Mouse (Mus musculus): ENCODE results near the gene Ppp5c.

Ppp5c gene

DNA sequence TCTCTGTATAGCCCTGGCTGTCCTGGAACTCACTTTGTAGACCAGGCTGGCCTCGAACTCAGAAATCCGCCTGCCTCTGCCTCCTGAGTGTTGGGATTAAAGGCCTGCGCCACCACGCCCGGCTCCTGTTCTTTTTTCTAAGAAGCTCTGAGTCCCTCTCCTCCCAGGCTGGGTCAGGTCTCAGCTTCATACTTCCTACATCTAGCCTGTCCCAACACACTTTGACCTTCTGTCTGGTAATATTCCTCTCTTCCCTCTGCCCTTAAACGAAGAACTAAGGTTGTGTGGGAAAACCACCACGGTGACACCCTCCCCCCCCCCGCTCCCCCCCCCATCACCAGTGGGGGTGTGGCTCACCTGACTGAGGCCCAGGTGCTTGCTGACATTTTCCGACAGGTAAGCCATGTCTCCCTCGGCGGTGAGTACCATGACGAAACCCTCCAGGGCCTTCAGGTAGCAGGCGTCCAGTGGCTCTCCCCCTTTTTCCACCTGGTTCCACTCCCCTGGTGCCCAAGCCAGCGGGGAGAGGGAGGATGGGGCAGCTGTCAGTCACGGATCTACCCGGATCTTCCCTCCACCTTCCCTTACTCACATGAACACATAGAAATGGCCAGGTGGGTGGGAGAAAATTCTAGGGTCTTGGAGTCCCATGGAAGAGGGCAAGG is 26.7 kb upstream of the Ppp5c start:
- no peak for DNase-seq (ENCODE audit: low spot score)

DNA sequence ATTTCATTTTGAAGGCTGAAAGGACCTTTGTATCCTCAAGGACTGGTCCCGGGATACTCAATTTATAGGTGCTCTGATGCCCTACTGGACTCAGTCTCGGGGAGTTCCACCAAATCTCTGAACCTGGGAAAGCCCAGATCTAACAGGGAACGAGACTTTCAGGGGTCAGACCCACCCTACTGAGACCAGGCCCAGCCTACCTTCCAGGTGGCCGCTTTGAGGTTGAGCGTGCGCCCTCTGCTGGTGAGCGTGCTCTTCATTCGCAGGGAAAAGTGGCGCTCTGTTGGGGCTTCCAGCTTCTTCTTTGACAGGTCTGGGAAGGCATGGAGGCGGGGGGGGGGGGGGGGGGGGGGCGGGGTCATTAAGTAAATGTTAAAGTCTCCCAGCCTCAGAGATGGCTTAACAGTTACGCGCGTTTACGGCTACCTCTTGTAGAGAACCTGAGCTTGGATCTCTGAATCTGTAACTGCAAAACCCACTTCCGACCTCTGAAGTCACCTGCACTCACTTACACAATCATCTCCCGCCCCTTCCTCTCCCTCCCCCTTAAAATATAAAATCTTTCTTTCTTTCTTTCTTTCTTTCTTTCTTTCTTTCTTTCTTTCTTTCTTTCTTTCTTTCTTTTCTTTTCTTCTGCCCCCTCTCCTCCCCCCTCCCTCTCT is 23.3 kb upstream of the Ppp5c start:
- DNase-seq (ENCODE audit: low spot score): peak; percentile 75

DNA sequence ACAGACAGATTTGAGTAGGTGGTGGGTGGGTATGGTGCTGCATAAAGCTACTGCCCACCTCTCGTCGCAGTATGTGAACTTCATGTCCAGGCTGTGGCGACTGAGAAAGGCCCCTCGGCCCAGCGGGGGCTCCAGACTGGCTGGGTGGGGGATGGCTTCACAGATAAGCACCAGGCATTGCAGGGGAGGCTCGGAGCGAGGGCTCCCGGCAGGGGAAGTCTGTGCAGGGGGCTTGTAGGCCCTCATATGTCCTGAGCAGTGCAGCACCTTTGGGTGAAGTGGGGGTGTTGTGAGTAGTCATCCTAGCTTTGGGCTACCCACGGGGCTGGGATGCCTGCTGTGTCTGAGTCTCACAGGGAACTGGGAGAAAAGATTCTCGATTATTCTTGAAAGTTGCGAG is 22.8 kb upstream of the Ppp5c start:
- DNase-seq (ENCODE audit: low spot score): no peak

DNA sequence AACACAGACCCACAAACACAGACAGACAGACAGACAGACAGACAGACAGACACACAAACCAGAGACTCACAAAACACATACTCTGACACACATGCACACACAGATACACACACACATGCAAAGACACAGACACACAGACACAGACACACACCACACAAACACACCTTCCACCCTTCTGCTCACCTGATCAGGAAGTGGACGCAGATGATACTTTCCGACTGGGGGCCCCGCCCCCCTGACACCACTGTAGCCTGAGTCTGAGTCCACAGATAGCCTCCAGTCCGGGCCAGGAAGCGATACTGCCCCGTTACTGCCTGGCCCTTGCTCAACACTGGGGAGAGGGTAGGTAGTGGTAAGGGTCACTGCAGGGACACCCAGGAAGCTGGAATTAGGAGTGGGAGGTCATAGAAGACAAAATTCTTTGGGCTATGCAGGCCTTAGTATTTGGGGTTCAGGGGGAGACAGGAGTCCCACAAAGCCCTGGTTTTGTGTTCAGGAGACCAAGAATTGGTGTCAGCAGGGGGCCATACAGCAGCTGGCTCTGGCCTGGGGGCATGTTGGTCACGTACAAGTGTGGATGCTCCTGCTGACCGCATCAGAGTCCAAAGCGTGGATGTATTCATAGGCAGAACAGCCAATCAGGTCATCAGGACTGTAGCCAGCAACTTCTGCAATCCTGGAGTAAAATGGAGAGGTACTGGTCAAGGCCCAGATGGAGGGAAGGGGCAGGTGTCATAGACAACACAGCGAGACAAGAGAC is 20.9 kb upstream of the Ppp5c start:
- DNase-seq (ENCODE audit: low spot score): no peak

DNA sequence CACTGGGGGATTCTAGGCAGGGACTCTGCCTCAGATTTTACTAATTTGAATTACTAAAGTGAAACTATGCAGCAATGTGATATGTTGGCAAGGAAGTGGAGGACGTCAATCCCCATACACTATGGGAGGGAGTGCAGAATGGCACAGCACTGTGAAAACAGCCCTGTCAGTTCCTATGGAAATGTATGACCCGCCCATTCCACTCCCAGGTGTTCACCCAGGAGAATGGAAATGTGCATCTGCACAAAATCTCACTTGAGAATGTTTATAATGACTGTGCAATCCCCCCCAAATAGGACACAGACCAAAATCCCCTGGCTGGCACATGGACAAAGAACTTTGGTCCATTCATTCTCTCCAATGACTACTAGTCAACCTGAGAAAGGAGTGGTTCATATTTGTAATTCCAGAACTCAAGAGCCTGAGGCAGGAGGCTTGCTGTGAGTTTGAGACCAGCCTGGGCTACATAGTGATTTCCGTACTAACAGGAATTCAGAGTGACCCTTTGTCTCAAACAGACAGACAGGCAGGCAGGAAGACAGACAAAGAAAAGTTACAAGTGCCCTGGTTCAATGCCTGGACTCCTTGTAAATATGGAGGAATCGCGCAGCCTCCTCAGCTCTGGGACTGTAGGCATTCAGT is 19.4 kb upstream of the Ppp5c start:
- DNase-seq (ENCODE audit: low spot score): no peak

DNA sequence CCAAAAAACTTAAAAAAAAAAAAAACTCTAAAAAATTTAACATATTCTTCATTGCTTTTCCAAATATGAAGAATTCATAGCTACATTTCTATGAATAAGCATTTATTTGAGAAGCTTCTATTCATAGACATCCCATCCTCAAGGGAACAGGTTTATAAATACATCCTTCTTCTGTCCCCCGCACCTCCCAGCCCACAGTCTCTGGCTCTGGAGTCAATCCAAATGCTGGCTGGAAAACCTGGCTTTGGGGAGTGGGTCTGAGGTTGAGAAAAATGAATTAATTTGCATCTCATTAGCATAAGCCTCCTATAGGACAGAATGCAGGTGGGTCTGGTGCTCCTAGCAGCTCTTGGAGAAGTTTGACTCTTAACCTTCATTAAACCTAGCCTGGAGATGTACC is 18.0 kb upstream of the Ppp5c start:
- DNase-seq (ENCODE audit: low spot score): no peak

DNA sequence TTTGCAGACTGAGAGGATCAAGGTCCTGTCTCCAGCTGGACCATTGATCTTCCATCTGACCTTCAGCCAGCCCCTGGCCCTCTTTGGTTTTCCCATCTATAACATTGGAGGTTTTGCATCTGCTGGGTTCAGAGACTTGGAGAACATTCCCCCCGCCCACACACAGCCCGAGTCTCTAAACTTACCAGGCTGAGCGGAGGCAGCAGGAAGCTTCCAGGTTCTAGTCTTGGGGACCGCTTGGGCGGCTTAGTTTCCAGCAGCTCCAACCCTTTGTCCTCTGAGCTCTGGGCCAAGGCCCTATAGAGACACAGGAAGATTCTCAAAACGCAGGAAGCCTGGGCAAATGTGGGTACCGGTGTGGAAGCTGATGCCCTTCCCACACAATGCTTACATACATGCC is 11.6 kb upstream of the Ppp5c start:
- DNase-seq (ENCODE audit: low spot score): no peak

DNA sequence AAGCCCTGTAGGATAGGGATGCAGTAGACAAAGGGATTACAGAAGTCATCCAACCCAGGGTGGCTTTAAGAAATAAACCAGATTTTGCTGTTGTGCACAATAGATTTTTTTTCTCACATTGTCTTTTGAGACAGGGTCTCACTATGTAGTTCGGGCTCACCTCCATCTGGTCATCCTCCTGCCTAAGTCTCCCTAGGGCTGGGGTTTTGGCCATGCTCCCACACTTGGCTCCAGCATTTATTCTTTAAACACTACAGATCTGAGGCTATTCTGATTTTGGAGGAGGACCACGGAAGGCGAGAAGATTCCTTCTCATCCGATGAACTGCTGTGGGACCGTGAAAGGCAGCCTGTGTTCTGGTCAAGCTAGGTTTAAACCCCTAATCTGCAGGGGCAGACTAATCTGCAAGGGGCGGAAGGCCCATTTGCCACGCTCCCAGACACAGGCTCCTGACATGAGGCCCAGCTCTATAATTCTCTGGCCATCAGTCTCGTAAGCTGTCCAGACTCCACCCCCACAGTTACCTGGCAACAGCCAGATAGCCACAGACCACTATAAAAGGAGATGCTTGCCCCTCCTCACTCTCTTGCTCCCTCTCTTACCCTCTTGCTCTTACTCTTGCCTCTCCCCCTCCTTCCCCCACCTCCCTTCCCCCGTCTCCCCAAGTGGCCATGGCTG is 10.4 kb upstream of the Ppp5c start:
- no peak for DNase-seq (ENCODE audit: low spot score)

DNA sequence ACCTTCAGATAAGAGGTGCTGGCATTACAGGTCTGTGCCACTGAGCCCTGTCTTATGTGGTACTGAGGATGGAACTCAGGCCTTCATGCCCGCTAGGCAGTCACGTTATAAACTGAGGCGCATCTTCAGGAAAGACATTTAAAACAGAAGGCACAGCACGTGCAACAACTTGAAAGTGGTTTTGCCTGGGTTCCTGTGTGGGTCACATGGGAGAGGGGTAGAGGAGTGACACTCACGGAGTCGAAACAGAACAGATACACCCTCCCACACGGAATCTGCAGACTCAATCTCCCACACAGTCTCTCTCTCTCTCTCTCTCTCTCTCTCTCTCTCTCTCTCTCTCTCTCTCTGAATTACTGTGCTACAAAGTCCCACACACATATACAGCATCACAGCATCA is 2.5 kb upstream of the Ppp5c start:
- DNase-seq (ENCODE audit: low spot score): no peak

DNA sequence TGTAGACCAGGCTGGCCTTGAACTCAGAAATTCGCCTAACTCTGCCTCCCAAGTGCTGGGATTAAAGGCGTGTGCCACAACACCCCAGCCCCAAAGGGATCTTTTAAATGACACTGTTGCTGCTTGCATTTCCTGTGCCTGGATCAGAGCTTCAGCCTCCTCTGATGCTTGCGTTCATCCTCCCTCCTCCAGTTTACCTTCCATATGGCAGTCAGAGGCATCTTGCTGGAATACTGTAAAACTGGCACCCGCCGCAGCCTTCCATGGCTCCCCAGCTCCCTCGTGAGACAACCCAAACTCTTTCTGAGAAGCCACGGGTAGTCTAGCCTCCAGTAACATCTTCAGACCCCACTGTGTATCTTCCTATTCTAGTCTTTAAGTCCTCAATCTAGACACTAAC is 1.2 kb upstream of the Ppp5c start:
- DNase-seq (ENCODE audit: low spot score): no peak

DNA sequence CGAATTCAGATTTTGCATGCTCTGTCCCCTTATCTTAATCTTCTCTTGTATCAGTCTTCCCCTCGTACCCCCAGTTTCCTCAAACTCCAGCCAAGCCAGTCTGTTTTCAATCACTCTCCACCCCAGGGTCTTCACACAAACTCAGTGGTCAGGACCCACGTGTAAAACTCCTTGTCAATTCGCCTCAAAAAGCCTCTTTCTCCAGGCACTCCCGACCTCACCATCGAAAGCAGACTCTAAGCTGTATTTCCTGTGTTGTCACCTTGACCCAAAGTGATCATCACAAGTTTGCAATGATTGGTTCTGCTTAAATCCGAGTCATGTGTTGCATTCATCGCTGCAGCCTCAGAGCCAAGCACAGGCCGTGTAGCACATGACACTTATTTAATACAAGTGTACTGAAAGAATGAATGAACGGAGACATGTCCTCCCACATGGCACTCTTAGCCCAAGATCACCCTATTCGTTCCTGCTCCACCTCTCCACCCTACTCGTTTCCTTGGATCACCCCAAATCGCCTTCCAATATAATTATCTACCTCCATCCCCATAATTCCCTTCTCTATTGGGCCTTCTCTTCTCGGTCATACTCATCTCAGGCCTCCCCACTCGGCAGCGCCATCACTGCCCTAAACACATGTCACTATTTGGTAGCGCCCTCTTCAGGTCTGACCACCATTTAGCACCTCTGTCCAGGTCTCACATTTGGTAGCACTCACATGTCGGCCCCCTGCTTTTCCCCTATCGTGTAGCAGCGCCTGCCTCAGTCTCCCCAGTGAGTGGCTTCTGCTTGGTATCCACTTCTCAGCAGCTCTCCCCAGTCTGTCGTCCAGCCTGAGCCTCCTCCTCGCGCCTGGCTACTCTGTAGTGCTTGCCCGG is 775 bp downstream of the Ppp5c start:
- DNase-seq (ENCODE audit: low spot score): no peak

DNA sequence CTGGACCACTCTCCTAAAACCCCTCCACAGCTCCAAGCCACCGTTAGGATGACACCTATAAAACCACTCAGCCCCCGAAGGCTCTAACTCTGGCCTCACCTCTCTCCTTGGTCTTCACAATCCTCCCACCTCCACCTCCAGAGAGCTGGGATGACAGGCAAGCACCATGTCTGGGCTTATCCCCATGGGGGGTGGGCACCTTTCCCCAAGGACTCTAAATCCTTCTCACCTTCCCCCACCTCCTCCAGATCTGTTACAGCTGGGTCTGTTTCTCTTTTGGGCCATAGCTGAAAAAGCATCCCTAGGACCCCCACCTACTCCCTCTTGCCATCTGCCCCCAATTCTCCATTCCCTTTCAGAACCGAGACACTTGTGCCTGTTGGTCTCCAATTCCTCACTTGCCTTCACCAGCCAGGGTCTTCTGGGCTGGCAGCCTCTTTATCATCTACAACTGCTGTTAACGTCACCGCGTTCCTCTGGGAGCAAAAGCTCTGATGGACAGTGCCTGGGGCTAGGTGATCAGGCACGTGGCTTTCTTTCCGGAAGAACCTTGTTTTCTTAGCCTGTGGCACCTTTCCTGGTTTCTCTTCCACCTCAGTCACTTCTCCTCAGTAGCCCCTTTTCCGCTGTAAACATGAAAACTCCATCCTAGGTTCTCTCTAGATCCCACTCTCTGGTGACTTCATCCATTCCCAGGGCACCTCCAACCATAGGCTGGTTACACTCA is 1.7 kb downstream of the Ppp5c start:
- no peak for DNase-seq (ENCODE audit: low spot score)

DNA sequence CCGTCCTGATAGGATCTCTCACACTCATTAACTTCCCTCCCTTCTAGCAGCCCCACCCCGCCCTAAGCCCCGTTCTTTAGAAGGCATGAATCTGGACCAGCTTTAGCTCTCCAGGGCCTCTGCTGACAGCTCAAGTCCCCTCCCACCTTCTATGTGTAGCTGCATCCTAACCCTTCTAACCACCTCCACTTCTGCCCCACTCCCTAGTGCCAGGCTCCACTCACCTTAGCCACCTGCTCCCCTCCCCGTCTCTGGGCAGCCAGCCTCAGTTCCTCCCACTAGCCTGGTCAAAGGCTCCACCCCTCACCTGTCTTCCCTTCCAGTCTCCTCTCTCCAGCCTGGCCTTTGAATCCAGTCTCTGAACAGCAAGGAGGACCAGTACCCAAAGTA is 2.2 kb downstream of the Ppp5c start:
- no peak for DNase-seq (ENCODE audit: low spot score)

DNA sequence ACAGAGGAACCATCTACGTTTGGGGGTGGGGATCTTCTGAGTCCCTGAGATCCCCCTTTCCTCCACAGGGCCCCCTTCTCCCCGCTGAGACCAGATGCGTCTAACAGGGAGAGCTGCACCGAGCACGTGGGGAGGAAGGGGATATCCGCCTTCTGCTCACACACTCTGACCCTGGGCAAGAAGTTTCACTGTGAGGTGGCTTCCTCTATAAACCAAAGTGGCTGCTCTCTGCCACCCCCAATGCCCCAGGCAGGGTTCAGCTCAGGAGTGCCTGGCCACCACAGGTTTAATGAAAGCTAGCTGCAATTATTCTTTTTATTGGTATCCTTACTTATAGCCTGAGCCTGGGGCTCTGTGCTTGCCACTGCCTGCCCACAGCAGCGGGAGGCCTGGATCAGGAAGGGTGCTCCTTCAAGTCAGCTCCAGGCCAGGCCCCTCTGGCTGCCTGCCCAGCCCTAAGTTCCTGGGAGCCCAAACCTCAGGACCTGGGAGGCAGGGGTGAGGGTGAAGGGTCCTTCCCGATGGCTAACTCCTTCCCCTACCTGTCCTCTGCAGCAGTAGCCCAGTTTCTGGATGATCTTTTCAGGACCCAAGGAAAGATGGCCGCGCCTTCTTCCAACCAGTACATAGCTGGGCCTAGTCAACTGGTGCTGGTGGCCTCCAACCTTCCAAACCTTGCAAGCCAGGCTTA is 2.8 kb downstream of the Ppp5c start:
- no peak for DNase-seq (ENCODE audit: low spot score)

DNA sequence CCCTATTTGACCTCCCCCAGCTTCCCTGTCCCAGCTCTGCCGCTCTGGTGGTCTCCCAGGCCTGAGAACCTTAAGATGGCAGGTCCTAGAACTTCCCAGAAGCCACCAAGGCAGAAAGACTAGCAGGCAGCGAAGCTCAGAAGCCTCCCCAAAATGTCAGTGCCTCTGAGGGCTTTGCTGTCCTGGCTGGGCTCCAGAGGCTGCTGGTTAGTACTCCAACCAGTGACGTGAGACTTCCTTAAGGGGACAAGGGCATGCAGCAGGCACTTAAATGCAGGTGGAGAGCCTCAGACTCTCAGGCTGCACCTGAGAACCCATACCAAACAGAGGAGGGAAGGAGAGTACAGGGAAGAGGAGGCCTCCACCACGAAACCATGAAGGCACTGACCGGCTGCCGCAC is 3.6 kb downstream of the Ppp5c start:
- no peak for DNase-seq (ENCODE audit: low spot score)

DNA sequence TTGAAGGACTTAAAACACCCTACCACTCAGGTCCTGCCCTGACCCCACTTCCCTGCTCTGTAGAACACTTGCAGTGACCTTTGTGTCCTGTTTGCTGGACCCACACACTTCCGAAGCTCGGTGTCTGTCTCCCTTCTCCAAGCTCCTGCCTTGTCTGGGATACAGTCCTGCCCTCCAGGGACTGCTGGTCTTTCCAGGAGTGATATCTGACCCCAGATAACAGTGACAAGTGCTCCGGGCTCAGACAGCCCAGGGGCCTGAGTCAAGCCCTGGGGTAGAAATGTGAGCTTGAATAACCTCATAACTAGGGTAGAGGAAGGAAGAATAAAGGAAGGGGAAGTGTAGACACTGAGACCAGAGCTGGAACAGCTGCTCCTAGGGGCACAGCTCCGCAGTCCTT is 4.0 kb downstream of the Ppp5c start:
- no peak for DNase-seq (ENCODE audit: low spot score)

DNA sequence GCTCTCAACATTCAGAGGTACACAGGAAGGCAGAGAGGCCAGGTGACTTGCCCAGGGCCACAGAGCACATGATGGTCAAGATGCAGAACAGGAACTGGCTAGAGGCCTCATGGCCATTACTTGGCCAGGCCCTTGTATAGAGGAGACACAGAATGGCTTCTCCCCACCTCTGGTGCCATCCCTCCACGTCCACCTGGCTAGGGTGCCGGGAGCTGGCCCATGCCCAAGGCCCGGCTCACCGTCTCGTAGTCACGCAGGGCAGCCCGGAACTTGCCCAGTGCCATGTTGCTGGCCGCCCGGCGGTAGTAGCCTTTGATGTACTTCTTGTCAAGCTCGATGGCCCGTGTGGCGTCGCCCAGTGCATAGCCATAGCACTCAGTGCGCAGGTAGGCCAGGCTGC is 5.5 kb downstream of the Ppp5c start:
- no peak for DNase-seq (ENCODE audit: low spot score)

DNA sequence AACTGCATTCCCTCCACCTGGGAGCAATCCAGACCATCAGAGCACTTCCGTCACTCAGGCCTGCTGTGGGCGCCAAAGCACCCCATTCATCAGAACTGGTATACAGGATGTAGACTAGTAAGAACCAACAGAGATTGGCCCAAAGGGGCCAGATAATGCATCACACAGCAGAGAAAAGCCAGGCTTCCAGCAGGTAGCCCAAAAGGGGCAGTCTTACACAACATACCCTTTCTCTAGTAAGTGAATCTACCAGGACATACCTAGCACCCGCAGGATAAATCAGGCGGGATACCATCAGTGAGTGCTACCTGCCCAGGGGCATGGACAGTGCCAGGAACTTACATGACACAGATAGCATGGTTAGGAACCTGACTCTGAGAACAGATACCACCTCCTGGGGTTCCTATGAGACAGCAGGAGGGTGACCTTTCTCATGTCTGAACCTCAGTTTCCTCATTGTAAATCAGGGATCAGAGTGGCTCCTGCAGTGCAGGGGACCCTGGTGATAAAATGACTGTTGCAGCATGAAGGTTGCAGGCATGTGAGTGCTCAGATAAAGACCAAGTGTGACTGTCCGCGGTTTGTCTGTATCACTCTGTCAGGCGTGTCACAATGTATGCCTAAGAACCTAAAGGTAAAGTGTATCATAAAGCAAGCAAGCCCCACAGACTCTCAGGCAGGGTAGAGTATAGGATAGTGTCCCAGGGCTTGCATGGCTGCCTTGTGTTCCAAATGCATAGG is 8.1 kb downstream of the Ppp5c start:
- DNase-seq (ENCODE audit: low spot score): no peak

DNA sequence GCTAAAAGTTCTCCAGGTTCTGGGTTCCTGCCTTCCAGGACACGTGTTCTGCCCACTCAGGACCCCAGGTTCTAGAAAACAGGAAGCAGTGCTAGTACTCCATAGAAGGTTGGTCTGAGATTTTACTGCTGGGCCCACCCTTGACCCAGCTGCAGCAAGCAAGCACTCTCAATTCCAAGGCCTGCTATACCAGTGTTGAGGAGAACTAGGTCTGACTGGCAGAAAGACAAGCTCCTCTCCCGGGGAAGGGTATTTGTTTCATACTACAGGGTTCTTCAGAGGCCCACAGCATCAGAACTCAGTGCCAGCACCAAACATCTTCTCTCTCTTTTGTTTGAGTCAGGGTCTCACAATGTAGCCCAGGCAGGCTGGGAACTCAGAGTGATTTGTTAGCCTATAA is 9.8 kb downstream of the Ppp5c start:
- DNase-seq (ENCODE audit: low spot score): no peak
